Mouse (Mus musculus) left cerebral cortex, postnatal 4 days (tissue): ENCODE data around the gene Gnai1. TPM values are rescaled to one million over a fixed set of nuclear protein-coding genes. Genes with fewer than 3 reads are reported as not detected.
A peak's percentile ranks its signal among the peaks of the same experiment; 100 is the strongest.

Source experiments
- DNase-seq: peaks from one replicate; pipeline ENCODE4 v3.0.0-alpha.2; 2022
- intact Hi-C: fragments of 180-260 bp; cut with DNase I; formaldehyde crosslinking; loops from one replicate; pipeline ENCODE4 v1.15.1; 2025
- total RNA-seq, 2 experiments: library from RNA; stranded (reverse); gene quantifications; 2 replicates each; pipeline ENCODE4 v1.2.3; 2021

Gnai1 gene
- total RNA-seq, 2 experiments from 2014 or later = 159 TPM

- intact Hi-C loops = no loop called here
- DNase-seq = no peak
Observed at GRCm38 (mm10) chr5:18289530-18289929, 70.6 kb downstream of the Gnai1 start.

- intact Hi-C loops = no loop called here
- DNase-seq = peak; percentile 6
Observed at GRCm38 (mm10) chr5:18288694-18289093, 71.5 kb downstream of the Gnai1 start.

DNA sequence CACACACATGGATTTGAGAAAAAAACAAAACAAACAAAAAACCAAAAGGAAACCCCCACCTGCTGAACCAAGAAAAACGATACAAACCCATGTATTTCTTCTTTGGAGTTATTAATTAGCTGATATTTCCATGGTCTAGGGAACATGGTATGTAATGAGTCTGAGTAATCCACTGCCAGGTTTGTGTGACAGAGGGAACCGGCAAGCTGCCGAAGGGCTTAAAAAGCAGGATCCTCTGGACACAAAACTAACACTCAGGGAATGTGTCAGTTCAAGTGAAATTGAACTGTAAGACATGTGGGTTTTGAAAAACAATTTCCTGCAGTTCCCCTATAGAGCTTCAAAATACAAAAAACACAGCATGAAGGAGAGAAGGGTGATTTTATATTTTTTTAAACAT is 72.1 kb downstream of the Gnai1 start:
- intact Hi-C loops = no loop called here
- no peak for DNase-seq

- no peak for DNase-seq
- intact Hi-C loops = no loop called here
Observed at GRCm38 (mm10) chr5:18282095-18282494, 78.1 kb downstream of the Gnai1 start.

- intact Hi-C loops = no loop called here
Observed at GRCm38 (mm10) chr5:18274352-18274940, 85.7 kb downstream of the Gnai1 start.

GRCm38 (mm10) chr5:18273291-18274284 is 86.6 kb downstream of the Gnai1 start:
- DNase-seq = no peak
- intact Hi-C loops = no loop called here

More at GRCm38 (mm10) chr5:18274352-18274940, 85.7 kb downstream of the Gnai1 start:
- DNase-seq = no peak

- DNase-seq = no peak
- intact Hi-C loops = no loop called here
Observed at GRCm38 (mm10) chr5:18250379-18251017, 109.7 kb downstream of the Gnai1 start.

- DNase-seq = no peak
- intact Hi-C loops = no loop called here
Observed at GRCm38 (mm10) chr5:18249132-18249531, 111.0 kb downstream of the Gnai1 start.

- intact Hi-C loops = no loop called here
- no peak for DNase-seq
Observed at GRCm38 (mm10) chr5:18229396-18229795, 130.8 kb downstream of the Gnai1 start.

GRCm38 (mm10) chr5:18228866-18229265 is 131.3 kb downstream of the Gnai1 start:
- no peak for DNase-seq
- intact Hi-C loops = no loop called here

DNA sequence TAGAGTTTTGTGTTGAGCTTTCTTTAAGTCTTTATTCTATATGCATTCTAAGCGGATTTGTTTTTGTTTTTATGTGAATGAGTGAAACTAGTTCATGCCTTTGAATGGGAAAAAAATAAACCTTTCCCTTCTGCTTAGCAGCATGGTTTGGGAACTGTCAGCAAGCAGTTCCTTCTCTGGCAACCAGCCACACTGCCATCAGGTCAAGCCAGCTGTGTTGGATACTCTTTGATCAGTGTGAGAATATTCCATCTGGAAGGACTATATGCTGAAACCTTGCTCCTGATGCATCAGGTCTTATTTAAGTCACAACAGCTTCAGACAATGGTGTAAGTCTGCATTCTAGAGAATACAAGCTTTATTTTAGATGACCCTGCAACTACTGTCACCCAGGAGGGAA is 139.3 kb downstream of the Gnai1 start:
- DNase-seq = peak; percentile 58
- intact Hi-C loops = no loop called here

DNA sequence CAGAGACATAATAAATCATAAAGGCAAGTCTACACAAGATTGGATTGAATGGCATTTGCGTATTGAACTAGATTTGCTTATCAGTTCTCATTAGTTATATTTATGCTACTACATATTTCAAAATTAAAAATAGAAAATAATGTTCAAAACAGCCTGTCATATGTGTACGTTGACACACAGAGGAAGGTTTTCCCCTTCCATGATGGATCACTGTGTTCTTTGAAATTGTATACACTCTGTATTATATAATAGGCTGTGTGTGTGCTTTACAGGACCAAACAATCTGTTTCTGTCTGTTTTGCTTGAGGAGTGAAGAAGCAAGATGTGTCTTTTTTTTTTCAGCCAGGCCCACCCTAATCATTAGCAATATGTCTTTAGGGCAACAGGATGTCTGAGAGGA is 141.9 kb downstream of the Gnai1 start:
- intact Hi-C loops = no loop called here
- no peak for DNase-seq

- intact Hi-C loops = no loop called here
- DNase-seq = no peak
Observed at GRCm38 (mm10) chr5:18217856-18218255, 142.3 kb downstream of the Gnai1 start.
